In the genomic region with DNA sequence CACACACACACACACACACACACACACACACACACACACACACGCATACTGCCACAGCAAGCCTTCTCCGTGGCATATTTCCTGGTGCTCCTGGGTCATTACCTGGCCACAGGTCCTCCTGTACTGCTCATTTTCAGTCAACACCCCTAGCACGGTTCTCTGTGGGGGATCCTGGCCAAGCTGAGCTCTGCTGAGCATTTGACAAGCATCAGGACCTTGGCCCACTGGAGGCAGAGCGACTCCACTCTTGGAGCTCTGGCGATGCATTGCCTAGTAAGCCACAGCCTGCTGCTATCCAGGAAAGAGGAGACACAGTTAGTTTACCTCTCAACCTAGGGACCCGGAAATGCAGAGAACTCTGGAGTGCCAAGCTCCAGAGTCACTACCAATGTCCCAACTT, we compare ENCODE assay signal across 11 mouse cellular contexts. TPM values are rescaled to one million over a fixed set of nuclear protein-coding genes. Genes with fewer than 3 reads are reported as not detected.
DNase-seq lines count a peak whose midpoint lies in the region; ATAC-seq lines count a peak whose summit lies in the region.
"Had no signal": no experiment of that assay in that cellular context is flagged by ENCODE, and none has a peak within 500 bp of the region (broad histone marks: within the 10 kb centered on the region; RNA-seq: fewer than 3 reads in every experiment).

No protein-coding gene starts in this region.

- H3K9me3 ChIP-seq in lung, embryonic 15.5 days: no peaks in the 10 kb centered on the region
- H3K9me3 ChIP-seq in forebrain, embryonic 14.5 days (replicated peaks; ENCODE audit: control insufficient read depth, low read length): no peaks in the 10 kb centered on the region
- no peaks in the 10 kb centered on the region for H3K9me3 ChIP-seq in limb, embryonic 12.5 days
- H3K9me3 ChIP-seq in stomach, embryonic 16.5 days (replicated peaks; ENCODE audit: control insufficient read depth, low read length): no peaks in the 10 kb centered on the region

- H3K4me3 ChIP-seq in lung, embryonic 15.5 days: no peak overlapping the region
- 0 out of 2 replicates have a peak overlapping the region, but pooled peaks have one; percentile 58 for H3K4me3 ChIP-seq in forebrain, embryonic 14.5 days (ENCODE audit: low read depth, low read length)
- peak overlapping the region; percentile 64 for H3K4me3 ChIP-seq in limb, embryonic 12.5 days (replicated peaks)
- H3K4me3 ChIP-seq in stomach, embryonic 16.5 days (replicated peaks; ENCODE audit: low read length): no peak overlapping the region
- H3K4me3 ChIP-seq: megakaryocyte, embryonic 14.5 days had no signal

- peaks cover 14% of the 10 kb centered on the region for H3K4me1 ChIP-seq in lung, embryonic 15.5 days
- peaks cover 10% of the 10 kb centered on the region; the same call in 1 of the 2 replicates for H3K4me1 ChIP-seq in forebrain, embryonic 14.5 days (ENCODE audit: control insufficient read depth, insufficient read depth, low read length)
- H3K4me1 ChIP-seq in limb, embryonic 12.5 days (replicated peaks): peaks cover 11% of the 10 kb centered on the region
- H3K4me1 ChIP-seq in stomach, embryonic 16.5 days (ENCODE audit: control insufficient read depth, insufficient read depth, low read length): peaks cover 10% of the 10 kb centered on the region; the same call in 1 of the 2 replicates

- H3K27ac ChIP-seq in lung, embryonic 15.5 days: no peak overlapping the region
- no peak overlapping the region for H3K27ac ChIP-seq in forebrain, embryonic 14.5 days (ENCODE audit: low read depth, low read length)
- no peak overlapping the region for H3K27ac ChIP-seq in limb, embryonic 12.5 days
- H3K27ac ChIP-seq in stomach, embryonic 16.5 days (ENCODE audit: low read length): no peak overlapping the region

- no peak for ATAC-seq in lung, embryonic 15.5 days (ENCODE audit: borderline replicate concordance, extremely low read depth, low FRiP score, low TSS enrichment)
- ATAC-seq in forebrain, embryonic 14.5 days: no peak; the same call in 1 of the 2 replicates
- ATAC-seq in limb, embryonic 12.5 days (ENCODE audit: insufficient number of reproducible peaks, insufficient read depth, low FRiP score, low TSS enrichment, low read depth): no peak
- ATAC-seq in stomach, embryonic 16.5 days (ENCODE audit: insufficient read depth, low FRiP score): no peak

- H3K36me3 ChIP-seq in lung, embryonic 15.5 days: no peaks in the 10 kb centered on the region
- no peaks in the 10 kb centered on the region for H3K36me3 ChIP-seq in forebrain, embryonic 14.5 days (ENCODE audit: control insufficient read depth, insufficient read depth, low read length)
- no peaks in the 10 kb centered on the region for H3K36me3 ChIP-seq in limb, embryonic 12.5 days
- H3K36me3 ChIP-seq in stomach, embryonic 16.5 days (ENCODE audit: control insufficient read depth, insufficient read depth, low read length): no peaks in the 10 kb centered on the region

- no peak overlapping the region for H3K9ac ChIP-seq in lung, embryonic 15.5 days
- peak overlapping the region; percentile 68; the same call in 1 of the 2 replicates for H3K9ac ChIP-seq in forebrain, embryonic 14.5 days (ENCODE audit: low read length)
- H3K9ac ChIP-seq in limb, embryonic 12.5 days (replicated peaks): no peak overlapping the region
- H3K9ac ChIP-seq in stomach, embryonic 16.5 days (ENCODE audit: low read length): peak overlapping the region; percentile 67; the same call in 1 of the 2 replicates

- whole genome bisulfite sequencing in lung, embryonic 15.5 days: 52% methylated on average over 6 of the region's 6 CpGs
- WGBS in forebrain, embryonic 14.5 days: 50% methylated on average over 6 of the region's 6 CpGs
- 50% methylated on average over 6 of the region's 6 CpGs for WGBS in limb, embryonic 12.5 days
- 60% methylated on average over 6 of the region's 6 CpGs for WGBS in stomach, embryonic 16.5 days

- no peak for DNase-seq in lung, postnatal 4 days
- DNase-seq in forebrain, embryonic 14.5 days (ENCODE audit: low spot score): no peak
- no peak for DNase-seq in thymus, postnatal 10 days (ENCODE audit: low spot score in 2 of 2)
- no peak for DNase-seq in layer of hippocampus, postnatal 10 days (ENCODE audit: low spot score in 2 of 2)
- DNase-seq: right cerebral cortex, adult 18-20 months; thymus, postnatal 36 days had no signal

- peaks cover 26% of the 10 kb centered on the region for H3K27me3 ChIP-seq in lung, embryonic 15.5 days
- H3K27me3 ChIP-seq in forebrain, embryonic 14.5 days (replicated peaks; ENCODE audit: control insufficient read depth, insufficient read depth, low read length): 0 out of 2 replicates have a peak, but pooled peaks cover 4% of the 10 kb centered on the region
- peaks cover 44% of the 10 kb centered on the region for H3K27me3 ChIP-seq in limb, embryonic 12.5 days
- H3K27me3 ChIP-seq in stomach, embryonic 16.5 days (ENCODE audit: control insufficient read depth, insufficient read depth, low read length): peaks cover 12% of the 10 kb centered on the region

- H3K4me2 ChIP-seq in lung, embryonic 15.5 days: peak overlapping the region; percentile 99; the same call in 1 of the 2 replicates
- peak overlapping the region; percentile 99 for H3K4me2 ChIP-seq in forebrain, embryonic 14.5 days (ENCODE audit: low read length)
- H3K4me2 ChIP-seq in limb, embryonic 12.5 days: peak overlapping the region; percentile 99
- peak overlapping the region; percentile 99 for H3K4me2 ChIP-seq in stomach, embryonic 16.5 days (ENCODE audit: low read depth, low read length)

RNA-seq across cellular contexts. Expression of gene Ccna1, which starts 1.1 kb away (rescaled TPM):
- 4.6 and 6.0 TPM in 2 replicates for polyA plus RNA-seq in lung, embryonic 15.5 days (2015; fragmentation: Nextera tagmentation; extraction: Ambion mirVana)
- 2.7 and 3.4 TPM in 2 replicates for polyA plus RNA-seq in forebrain, embryonic 14.5 days (2014; fragmentation: Nextera tagmentation; extraction: Ambion mirVana)
- 1.1 and 2.8 TPM in 2 replicates for polyA plus RNA-seq in limb, embryonic 12.5 days (2016; fragmentation: Nextera tagmentation; extraction: Ambion mirVana)
- polyA plus RNA-seq in stomach, embryonic 16.5 days (2015; fragmentation: Nextera tagmentation; extraction: Ambion mirVana): 1.6 and 1.8 TPM in 2 replicates
- 1 to 10 TPM; 2.4 to 4.1 TPM for total RNA-seq in layer of hippocampus, postnatal 10 days (2021)
- total RNA-seq: heart, adult 8-10 months had no signal

RNA-seq across cellular contexts. Expression of gene Spg20, which starts 57.7 kb away (rescaled TPM):
- polyA plus RNA-seq in lung, embryonic 15.5 days (2015; fragmentation: Nextera tagmentation; extraction: Ambion mirVana): 39.5 and 39.7 TPM in 2 replicates
- polyA plus RNA-seq in forebrain, embryonic 14.5 days (2014; fragmentation: Nextera tagmentation; extraction: Ambion mirVana): 17.7 and 22.2 TPM in 2 replicates
- polyA plus RNA-seq in limb, embryonic 12.5 days (2016; fragmentation: Nextera tagmentation; extraction: Ambion mirVana): 93.8 and 98.5 TPM in 2 replicates
- polyA plus RNA-seq in stomach, embryonic 16.5 days (2015; fragmentation: Nextera tagmentation; extraction: Ambion mirVana): 36.0 and 40.1 TPM in 2 replicates
- 10 to 100 TPM; 19.4 to 24.0 TPM for total RNA-seq in layer of hippocampus, postnatal 10 days (2021)

Comparison
In these comparisons a context has a peak if more than half of its experiments do, and no peak if none do; other contexts are left out.
1. H3K4me3 ChIP-seq: peak in forebrain, embryonic 14.5 days (single experiment) and limb, embryonic 12.5 days (single experiment); none in lung, embryonic 15.5 days (single experiment) and stomach, embryonic 16.5 days (single experiment).
2. H3K9ac ChIP-seq: peak in forebrain, embryonic 14.5 days (single experiment) and stomach, embryonic 16.5 days (single experiment); none in lung, embryonic 15.5 days (single experiment) and limb, embryonic 12.5 days (single experiment).
3. Peak in every context shown above with its lines, with median percentiles within 50 percentile points of each other: H3K4me2 ChIP-seq.